Mouse (Mus musculus): ENCODE data around the gene Tns3.

Gene Tns3

GRCm38 (mm10) chr11:8664393-8664743, at the start of gene Tns3:
Gene Tns3 (minus strand): TSS chr11:8664535.
- DNase-seq (ENCODE audit: low spot score), result peak; percentile 15

GRCm38 (mm10) chr11:8706246-8707041, 42.1 kb upstream of the Tns3 start:
- peak; percentile 47 for DNase-seq (ENCODE audit: low spot score)

- no peak for DNase-seq (ENCODE audit: low spot score)
Observed at GRCm38 (mm10) chr11:8705156-8705555, 40.8 kb upstream of the Tns3 start.

GRCm38 (mm10) chr11:8703876-8704275, 39.5 kb upstream of the Tns3 start:
- no peak for DNase-seq (ENCODE audit: low spot score)

- no peak for DNase-seq (ENCODE audit: low spot score)
Observed at GRCm38 (mm10) chr11:8702532-8702886, 38.2 kb upstream of the Tns3 start.

- DNase-seq (ENCODE audit: low spot score), result no peak
Observed at GRCm38 (mm10) chr11:8701845-8702531, 37.7 kb upstream of the Tns3 start.

GRCm38 (mm10) chr11:8701400-8701799, 37.1 kb upstream of the Tns3 start:
- DNase-seq (ENCODE audit: low spot score), result no peak

GRCm38 (mm10) chr11:8700641-8701221, 36.4 kb upstream of the Tns3 start:
- DNase-seq (ENCODE audit: low spot score), result no peak

GRCm38 (mm10) chr11:8699777-8700176, 35.4 kb upstream of the Tns3 start:
- DNase-seq (ENCODE audit: low spot score), result no peak

- DNase-seq (ENCODE audit: low spot score), result no peak
Observed at GRCm38 (mm10) chr11:8697670-8698069, 33.3 kb upstream of the Tns3 start.

GRCm38 (mm10) chr11:8694096-8694495, 29.8 kb upstream of the Tns3 start:
- no peak for DNase-seq (ENCODE audit: low spot score)

GRCm38 (mm10) chr11:8692536-8693471, 28.5 kb upstream of the Tns3 start:
- peak; percentile 54 for DNase-seq (ENCODE audit: low spot score)

- no peak for DNase-seq (ENCODE audit: low spot score)
Observed at GRCm38 (mm10) chr11:8692162-8692535, 27.8 kb upstream of the Tns3 start.

GRCm38 (mm10) chr11:8691605-8692004, 27.3 kb upstream of the Tns3 start:
- DNase-seq (ENCODE audit: low spot score), result no peak

GRCm38 (mm10) chr11:8690633-8691032, 26.3 kb upstream of the Tns3 start:
- no peak for DNase-seq (ENCODE audit: low spot score)

- no peak for DNase-seq (ENCODE audit: low spot score)
Observed at GRCm38 (mm10) chr11:8689515-8689914, 25.2 kb upstream of the Tns3 start.

- no peak for DNase-seq (ENCODE audit: low spot score)
Observed at GRCm38 (mm10) chr11:8688907-8689306, 24.6 kb upstream of the Tns3 start.

- DNase-seq (ENCODE audit: low spot score), result no peak
Observed at GRCm38 (mm10) chr11:8686501-8686900, 22.2 kb upstream of the Tns3 start.

GRCm38 (mm10) chr11:8686061-8686460, 21.7 kb upstream of the Tns3 start:
- no peak for DNase-seq (ENCODE audit: low spot score)

- no peak for DNase-seq (ENCODE audit: low spot score)
Observed at GRCm38 (mm10) chr11:8685195-8685594, 20.9 kb upstream of the Tns3 start.

- no peak for DNase-seq (ENCODE audit: low spot score)
Observed at GRCm38 (mm10) chr11:8684262-8684661, 19.9 kb upstream of the Tns3 start.

GRCm38 (mm10) chr11:8681356-8681755, 17.0 kb upstream of the Tns3 start:
- no peak for DNase-seq (ENCODE audit: low spot score)
